Mouse (Mus musculus) ES-E14 (cell line): ENCODE data around the gene Taf1c.

ENCODE experiments used
- CHD2 ChIP-seq: IDR thresholded peaks from 2 replicates; pipeline ENCODE4 v1.6.1; 2014; ENCODE audit warnings: mild to moderate bottlenecking, low read depth, low read length, inconsistent platforms
- MAFK ChIP-seq: IDR thresholded peaks from 2 replicates; pipeline ENCODE4 v1.6.1; 2014; ENCODE audit warnings: mild to moderate bottlenecking, low read depth, low read length, inconsistent platforms; ENCODE audit not compliant: insufficient read depth
- ZNF384 ChIP-seq: IDR thresholded peaks from 2 replicates; pipeline ENCODE4 v1.6.1; 2012; ENCODE audit warnings: low read depth, low read length, inconsistent platforms

- TF ChIP-seq MAFK (no peak), CHD2 (no peak), ZNF384 (no peak)
Observed at GRCm38 (mm10) chr8:119616811-119617210, 11.8 kb upstream of the Taf1c start.
